Mouse (Mus musculus): ENCODE results near the gene Rec114.

Gene Rec114

DNA sequence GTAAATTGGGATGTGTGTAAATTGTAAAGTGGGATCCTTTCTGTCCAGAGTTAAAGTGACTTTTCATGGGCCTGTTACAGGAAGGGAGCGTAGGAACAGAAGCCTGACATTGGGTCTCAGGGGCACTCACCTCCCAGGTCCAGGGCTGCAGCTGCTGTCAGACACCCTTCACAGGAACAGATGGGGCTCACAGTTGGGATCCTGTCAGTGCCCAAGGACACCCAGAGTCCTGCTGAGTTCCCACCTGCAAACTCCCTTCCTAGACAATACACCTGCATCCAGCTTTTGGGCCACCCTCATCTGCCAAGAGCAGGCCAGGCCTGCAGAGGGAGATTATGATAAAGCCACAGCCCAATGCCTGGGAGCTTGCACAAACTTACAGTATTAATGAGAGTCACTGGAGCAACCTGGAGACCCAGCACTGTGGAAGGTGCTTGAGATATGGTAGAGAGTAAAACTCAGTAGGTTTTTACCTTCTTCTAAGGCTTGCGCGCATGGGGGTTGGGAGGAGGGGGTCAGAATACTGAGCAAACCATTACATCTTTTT, at the start of gene Rec114:
Gene Rec114 (minus strand): TSS at position 263 of the 547 bp plus-strand sequence.
- DNase-seq: no peak

DNA sequence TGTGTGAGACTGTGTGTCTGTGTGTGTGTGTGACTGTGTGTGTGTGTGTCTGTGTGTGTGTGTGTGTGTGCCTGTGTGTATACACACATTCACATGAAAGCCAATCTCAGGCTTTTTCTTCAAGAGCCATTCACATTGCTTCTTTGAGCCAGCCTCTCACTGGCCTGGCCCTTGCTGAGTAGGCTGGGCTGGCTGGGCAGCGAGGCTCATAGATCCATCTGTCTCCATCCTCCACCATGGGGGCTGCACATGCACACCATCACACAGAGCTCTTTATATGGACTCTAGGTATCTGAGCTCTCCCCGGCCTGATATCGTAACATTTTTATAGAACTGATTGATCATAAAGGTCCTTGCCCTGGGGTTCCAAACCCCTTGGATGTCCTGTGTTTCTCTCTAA, 45.7 kb upstream of the Rec114 start:
- no peak for DNase-seq

DNA sequence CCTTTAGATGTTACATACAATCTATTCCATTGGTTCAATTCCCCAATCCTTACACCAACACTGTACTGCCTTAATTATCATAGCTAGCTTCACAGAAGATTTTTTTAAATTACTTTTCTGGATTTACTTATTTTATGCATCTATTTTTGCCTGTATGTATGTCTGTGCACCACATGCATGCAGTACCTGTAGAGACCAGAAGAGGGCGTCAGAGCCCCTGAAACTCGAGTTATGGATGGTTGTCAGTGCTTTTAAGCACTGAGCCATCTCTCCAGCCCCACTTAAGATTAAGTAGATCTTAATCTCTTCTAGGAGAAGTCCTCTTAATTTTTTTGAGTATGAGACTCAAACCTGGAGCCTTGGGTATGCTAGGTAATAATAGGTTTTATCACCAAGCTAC, 31.6 kb upstream of the Rec114 start:
- peak; percentile 28 for DNase-seq

DNA sequence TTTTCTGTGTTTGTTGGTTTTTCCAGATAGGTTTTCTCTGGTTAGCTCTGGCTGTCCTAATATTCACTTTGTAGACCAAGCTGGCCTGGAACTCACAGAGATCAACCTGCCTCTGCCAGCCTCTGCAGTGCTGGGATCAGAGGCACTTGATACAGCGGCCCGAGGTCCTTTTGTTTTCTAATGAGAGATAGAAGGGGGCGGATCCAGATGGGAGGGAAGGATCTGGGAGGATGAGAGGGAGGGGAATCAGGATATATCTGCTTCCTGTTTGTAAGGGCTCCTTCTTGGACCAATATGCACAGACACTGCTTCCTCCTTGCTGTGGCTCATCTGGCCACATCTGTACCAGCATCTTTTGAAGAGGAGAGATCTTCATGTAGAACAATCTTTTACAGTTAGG, 31.0 kb upstream of the Rec114 start:
- DNase-seq: no peak

DNA sequence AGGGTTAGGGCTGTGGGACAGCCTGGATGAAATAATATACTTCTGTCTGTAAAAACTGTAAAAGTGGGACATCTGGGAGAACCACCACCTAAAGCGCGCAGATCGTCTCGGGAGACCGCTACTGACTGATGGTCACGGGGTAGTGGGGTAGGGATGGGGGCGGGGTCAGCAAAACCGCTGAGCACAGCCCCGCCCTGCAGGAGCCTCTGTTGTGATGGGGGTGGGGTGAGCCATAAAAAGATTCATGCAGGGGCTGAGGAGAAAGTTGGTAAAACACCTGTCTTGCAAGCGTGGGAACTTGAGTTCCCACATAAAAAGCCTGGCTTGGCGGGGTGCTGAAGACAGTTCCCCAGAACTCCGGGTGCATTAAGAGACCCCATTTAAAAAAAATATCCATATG, 26.2 kb upstream of the Rec114 start:
- peak; percentile 79 for DNase-seq

DNA sequence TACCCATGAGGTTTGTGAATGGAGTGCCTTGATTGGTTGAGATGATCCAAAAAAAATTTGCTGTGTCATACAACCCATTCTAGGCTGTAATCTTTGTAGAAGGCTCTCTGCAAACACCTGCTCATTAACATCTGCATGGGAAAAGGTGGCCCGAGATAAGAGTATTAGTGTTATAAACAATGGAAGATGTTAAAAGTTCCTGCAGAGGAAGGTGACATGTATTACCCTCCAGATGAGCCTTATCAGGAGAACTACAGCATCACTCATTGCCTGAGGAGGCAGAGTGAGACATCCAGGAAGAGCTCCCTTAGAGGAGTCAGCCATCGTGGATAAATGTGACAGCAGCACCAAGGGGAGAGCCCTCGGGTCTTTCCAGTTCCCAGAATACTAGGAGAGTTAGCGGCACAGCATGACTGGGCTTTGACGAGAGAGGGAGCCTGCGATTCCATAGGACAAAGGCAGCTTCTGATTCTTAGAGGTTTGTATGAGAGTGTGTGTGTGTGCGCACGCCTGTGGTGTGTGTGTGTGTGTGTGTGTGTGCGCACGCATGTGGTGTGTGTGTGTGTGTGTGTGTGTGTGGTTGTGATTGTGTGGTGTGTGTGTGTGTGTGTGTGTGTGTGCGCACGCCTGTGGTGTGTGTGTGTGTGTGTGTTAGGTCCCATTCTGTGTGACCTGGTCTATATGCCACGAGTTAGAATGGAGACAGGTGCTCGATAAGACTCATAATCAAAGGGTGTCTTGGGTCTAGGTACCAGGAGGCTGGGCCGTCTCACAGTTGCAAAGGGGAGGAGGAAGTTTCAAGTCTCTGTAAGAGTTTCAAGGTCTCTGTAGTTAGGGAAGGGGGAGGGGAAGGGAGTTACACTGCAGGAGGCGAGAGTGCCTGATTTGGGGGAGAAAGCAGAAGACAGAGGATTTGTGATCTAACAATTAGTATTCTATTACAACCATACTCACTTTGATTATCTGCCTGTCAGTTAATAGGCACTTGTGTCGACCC, 23.5 kb upstream of the Rec114 start:
- DNase-seq: peak; percentile 28

DNA sequence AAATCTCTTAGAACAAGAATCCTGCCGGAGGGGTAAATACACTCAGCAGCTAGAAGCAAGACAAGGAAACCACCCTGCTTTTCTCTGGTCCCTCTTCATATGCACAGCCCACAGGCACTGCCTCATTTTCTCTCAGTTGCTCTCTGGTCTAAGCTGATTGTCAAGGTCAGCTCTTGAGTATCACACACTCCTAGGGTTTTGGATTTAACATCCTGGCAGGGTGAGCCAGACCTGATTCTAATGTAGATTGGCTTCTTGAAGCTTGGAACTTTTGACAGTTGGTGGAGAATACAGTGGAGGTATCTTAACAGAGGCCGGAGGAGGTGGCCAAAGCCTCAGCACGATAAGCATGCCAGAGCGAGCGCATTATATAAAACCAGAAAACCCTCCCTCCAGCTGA, 20.6 kb upstream of the Rec114 start:
- no peak for DNase-seq

DNA sequence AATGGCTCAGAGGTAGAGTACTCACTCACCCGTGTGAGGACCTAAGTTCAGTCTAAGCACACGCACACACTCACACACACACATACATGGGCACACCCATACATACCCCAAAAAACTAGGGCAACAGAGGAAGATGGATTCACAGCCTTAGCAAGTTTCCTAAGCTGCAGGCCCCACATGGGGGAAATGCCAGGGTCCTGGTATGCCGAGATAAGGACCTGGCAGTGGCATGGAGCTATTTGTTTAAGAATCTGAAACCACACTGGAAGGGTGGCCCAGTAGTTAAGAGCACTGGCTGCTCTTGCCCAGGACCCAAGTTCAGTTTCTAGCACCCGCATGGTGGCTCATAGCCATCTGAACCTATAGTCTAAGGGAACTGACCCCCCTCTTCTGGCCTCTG, 19.4 kb upstream of the Rec114 start:
- no peak for DNase-seq

DNA sequence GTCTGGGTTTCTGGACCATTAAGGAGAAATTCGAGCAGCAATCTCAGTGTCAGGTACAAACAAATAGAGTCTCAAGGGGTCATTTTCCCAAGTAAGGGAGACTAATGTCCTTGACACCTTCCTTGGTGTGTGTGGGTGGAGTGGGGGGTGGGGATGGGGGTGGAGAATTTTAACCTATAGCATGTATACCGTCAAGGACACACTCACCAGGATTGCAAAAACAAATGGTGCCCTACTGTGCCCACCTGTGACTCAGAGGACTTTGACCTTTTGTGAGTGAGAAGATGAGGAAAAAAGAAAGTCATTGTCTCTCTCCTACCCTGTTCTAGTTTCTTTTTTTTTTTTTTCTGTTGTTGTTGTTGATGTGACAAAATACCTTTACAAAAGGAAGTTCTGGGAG, 18.3 kb upstream of the Rec114 start:
- DNase-seq: no peak

DNA sequence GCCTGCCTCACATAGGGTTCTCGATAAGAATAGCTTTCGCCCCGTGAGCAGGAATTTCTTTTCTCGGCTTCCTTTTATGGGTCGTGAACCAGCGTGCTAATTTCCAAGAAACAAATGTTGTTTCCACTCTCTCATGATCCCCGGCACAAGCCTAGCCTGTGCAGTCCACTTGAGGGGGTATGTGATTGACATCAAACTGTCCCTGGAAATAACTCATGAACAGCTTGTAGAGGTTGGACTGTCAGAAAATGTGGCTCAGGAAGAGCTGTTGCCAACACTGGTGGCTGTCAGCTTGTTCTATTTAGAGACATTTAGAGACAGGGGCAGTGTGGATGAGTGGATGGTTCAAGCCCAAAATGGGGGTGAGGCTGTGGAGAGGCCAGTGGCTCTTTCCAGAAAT, 15.0 kb upstream of the Rec114 start:
- no peak for DNase-seq

DNA sequence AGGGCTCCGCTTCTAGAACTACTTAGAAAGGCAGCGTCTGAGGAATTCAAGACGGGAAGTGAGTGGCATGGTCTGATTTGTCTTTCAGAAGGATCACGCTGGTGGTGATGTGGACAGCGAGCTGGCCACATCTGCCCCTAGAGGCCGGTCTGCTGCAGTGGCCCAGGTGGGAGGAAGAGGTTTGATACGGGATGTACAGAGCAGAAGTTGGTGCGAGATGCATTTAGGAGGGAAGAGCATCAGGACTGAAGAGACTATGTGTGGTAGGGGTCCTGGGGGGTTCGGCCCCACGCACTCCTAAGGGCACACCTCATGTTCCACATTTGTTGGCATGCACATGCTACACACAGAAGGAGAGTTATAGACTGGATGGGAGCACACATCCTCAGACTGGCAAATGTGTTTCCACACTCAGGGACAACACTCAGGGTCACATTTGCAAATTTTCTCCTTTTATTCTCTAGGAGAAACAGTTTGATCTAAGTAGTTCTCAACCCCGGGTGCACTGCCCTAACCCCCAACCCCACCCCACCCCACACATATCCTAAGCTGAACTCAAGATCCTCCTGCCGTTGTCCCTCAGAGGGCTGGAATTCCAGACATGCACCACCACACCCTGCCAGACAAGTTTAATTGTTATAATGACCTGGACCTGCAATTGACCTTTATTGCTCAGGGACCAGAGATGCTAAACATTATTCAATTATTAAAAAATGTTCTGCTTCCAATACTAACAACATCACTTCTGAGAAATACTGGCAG, 12.8 kb upstream of the Rec114 start:
- DNase-seq: no peak

DNA sequence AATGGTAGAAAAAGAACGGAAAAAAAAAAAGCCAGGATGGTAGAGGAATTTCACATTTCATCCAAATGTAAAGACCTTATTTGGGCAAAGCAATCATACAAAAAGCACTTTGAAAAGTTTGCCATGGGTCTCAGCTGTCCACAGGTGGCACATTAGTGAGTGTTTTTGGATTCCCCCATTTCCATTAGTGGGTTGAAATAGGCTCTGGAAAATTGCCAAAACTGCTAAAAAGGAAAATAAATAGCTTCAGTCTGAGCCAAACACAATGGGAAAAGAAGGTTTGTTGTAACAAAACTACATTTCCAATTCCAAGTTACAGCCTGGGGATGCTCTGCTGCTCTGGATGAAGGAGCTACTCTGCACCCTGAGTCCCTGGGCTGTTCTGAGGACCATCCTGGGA, 9.8 kb upstream of the Rec114 start:
- no peak for DNase-seq

DNA sequence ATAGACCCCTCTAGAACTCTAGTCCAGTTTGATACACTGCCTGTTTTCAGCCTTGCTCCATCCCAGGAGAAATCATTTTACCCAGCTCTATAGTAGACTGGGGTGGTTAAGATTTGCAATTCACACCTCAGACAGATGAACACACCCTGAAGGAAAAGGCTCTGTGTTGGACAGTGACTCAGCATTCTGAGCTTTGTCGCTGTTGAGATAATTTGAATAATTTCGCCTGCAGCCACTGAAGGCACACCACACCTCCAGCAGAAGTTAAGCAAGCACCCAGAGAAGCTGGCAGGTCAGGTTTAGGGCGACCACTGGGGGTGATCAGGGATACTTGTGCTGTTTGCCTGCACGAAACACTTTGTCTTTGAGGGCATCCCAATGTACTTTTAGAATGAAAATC, 4.4 kb upstream of the Rec114 start:
- DNase-seq: no peak

DNA sequence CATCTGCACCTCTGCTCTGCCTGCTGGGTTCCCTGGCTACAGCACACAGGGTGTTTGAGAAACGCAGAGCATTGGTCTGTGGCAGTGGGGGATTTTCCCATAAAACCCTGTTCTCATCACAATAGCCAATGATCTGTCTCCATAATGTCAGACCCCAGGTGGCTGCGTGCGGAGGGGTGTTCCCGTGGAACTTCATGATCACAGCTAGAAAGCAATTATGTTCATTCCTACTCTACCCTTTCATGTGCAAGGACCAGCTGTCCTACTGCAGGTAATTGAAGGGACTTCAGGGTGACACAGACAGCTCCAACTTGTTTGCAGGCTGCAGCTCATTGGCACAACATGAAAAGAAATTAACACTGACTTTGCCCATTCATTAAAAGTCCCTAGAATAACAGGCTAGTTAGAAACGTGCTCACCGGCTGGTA, 3.6 kb upstream of the Rec114 start:
- no peak for DNase-seq

DNA sequence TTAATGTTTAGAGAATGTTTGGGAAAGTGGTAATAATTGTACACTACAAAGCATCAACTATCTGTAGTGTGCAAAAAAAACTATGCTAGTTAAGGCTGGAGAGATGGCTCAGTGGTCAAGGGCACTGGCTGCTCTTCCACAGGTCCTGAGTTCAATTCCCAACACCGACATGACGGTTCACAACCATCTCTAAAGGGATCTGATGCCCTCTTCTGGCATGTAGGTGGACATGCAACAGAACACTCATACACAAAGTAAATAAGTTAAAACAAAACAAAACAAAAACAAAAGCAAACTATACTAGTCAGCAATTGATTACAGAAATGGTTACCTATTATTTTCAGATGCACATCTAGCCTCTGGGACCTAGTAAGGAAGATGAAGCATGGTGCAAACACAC, 1.1 kb downstream of the Rec114 start:
- DNase-seq: no peak

DNA sequence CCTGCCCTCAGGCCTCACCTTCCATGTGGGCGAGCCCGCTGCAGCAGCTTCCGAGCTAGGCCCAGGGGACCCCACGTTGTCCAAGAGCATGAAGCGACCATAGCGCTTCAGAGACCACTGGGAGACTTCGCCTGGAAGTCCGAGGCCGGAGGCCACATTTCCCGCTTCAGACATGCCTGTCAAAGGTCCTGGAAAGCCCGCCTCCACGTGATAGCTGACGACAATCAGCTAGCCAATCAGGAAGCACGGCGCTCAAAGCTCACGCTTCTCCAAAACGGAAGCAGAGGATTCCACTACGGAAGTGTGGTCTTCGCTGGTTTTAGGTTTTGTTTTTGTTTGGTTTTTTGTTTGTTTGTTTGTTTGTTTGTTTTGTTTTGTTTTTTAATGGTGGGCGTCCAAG, 2.4 kb downstream of the Rec114 start:
- DNase-seq: no peak

DNA sequence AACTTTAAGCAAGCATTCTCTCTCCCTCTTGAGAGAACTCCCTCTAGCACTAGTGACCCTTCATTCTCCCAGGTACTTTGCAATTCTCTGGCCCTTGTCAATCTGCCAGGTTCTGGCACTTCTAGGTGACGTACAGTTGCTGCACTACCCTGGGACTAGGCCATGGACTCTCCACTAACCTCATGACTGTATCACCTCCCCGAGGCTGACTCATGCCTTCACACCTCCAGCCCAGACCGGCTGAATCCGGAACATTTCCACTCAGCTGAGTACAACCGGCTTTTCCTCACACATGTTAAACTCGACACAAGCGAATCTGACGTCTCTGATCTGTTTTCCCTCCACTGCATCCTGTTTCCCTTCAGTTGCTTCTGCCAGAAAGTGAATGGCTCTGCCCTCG, 4.0 kb downstream of the Rec114 start:
- no peak for DNase-seq

DNA sequence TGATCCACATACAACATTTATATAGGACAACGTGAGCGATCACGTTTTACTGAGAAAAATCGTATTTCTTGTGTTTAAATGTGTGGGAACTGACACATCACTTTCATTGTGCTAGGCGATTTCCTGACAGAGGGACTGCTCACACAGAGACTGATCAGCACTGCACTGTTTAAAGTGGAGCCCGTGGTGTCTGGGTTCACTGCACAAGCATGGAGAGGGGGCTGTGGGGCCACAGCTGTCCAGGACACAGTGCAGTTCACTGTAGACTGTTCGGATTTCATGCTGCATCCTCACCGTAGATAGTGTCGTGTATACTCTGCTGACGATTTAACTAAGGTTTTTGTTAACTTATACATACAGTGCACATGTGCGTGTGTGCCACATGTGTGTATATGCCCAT, 20.6 kb downstream of the Rec114 start:
- no peak for DNase-seq

DNA sequence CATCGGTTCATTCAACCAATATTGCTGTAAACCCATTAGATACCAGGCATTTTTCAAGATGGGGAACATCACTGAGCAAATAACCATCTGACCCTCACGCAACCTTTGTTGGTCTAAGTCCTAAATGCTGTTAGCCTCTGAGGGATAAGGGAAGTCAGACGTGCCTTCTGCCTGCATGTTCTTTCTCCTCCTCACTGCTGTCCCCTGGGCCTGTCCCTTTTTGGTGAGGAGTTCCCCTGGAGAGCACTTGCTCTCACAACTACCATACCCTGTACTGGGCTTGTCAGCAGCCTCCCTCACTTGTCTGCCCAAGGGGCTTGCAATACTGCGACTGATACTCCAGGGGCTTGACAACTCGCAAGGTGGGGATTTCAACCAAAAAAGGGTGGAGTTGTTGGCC, 21.6 kb downstream of the Rec114 start:
- DNase-seq: no peak

DNA sequence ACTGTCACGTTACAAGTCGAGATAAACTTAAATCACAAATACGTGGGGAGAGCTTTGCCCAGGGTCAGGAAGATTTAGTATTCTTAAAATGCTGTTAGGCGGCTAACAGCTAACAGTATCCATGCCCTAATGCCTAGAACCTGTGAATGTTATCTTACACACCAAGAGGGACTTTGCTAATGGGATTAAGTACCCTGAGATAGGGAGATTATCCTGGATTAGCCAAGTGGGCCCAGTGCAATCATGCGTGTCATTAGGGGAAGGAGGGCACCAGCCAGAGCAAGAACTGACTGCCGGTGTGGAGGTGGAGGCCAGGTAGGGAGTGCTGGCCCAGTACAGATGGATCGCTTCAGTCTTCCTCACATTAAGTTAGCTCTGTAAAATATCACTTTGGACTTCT, 22.7 kb downstream of the Rec114 start:
- no peak for DNase-seq

DNA sequence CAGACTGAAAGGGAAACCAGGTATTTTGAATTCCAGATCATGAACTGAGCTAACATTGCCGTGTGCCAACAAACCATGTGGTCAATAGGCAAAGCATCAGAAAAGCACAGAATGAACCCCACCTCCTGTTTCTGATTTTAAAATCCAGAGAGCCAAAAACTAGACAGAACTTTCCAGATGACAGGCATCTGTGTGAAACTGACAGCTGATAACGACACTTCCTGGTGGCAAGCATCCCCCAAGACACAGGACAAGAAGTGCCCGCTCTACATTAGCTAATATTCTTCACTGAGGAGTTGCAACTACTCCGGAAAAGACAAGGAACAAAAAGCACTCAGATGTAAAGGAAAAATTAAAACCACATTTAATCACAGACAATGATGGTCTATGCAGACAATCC, 23.6 kb downstream of the Rec114 start:
- no peak for DNase-seq

DNA sequence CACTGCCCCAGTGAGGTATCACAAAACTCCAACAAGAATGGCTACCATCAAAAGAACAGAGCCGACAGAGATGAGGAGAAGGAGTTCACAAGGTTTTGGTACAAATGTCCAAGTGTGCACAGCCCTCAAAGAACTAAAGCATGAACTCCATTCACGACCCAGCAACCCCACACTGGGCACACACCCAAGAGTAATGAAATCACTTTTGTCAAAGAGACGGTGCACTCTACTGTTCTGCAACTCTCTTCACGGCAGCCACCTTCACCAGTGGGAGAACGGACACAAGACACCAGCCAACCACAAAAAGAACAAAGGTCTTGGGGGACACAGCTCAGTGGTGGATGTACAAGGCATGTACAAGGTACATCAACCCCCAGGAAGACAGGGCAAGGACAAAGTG, 24.3 kb downstream of the Rec114 start:
- DNase-seq: no peak

DNA sequence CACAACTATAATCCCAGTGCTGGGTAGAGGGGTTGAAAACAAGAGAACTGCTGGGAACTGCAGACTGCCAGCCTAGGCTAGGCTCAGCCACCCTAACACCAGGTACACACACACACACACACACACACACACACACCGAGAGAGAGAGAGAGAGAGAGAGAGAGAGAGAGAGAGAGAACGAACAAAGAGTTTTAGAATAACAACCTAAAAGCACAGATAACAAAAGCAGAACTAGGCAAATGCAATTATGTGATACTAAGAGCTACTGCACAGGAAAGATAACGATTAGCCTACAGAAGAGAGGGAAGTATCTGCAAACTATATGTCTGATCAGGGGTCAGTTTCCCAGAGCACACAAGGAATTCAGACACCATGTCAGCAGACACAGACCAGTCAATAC, 24.8 kb downstream of the Rec114 start:
- DNase-seq: no peak

DNA sequence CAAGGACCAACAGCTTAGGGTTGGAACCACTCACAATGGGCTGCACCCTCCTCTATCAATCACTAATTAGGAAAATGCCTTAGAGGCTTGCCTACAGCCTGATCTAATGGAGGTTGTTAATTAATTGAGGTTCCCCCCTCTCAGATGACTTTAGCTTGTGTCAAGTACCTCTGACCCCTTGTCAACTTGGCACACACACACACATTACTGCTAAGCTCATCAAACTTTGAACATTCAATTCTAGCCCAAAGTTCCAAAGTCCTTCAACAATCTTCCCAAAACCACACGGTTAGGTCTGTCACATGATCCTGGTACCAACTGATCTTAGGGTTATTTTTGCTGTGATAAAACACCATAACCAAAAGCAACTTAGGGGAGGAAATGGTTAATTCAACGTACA, 26.9 kb downstream of the Rec114 start:
- no peak for DNase-seq

Measured in thymus, postnatal 4 days (tissue).